Mouse (Mus musculus) embryonic fibroblast, embryonic 13.5 days (primary cell): ENCODE measurements at regions not wholly inside any gene's neighbourhood (a gene's known extent, or its start where the extent isn't known, plus 50 kb on each side); places are given as distances from the start of the nearest gene placed in this dataset.

Experiments used
- H3K27ac ChIP-seq: 2 replicates; pipeline ENCODE4 v1.5.1; 2012; ENCODE audit warnings: low read length, control low read depth, inconsistent platforms; ENCODE audit not compliant: insufficient read depth
- H3K4me1 ChIP-seq: 2 replicates; pipeline ENCODE4 v1.6.1; 2011; ENCODE audit warnings: low read length; ENCODE audit not compliant: control insufficient read depth, insufficient read depth
- H3K4me3 ChIP-seq: 2 replicates; pipeline ENCODE4 v1.5.1; 2011; ENCODE audit warnings: mild to moderate bottlenecking, control low read depth, low read length; ENCODE audit not compliant: insufficient read depth
- CTCF ChIP-seq: IDR thresholded peaks from 2 replicates; pipeline ENCODE4 v1.5.1; 2011; ENCODE audit warnings: mild to moderate bottlenecking, control low read depth, low read length, moderate library complexity, borderline replicate concordance; ENCODE audit not compliant: insufficient read depth
- POLR2A ChIP-seq: IDR thresholded peaks from 2 replicates; pipeline ENCODE4 v1.6.1; 2011; ENCODE audit warnings: low read depth, mild to moderate bottlenecking, control low read depth, low read length, moderate library complexity

- no peaks in the 10 kb centered on the region for H3K4me1 ChIP-seq
- H3K4me3 ChIP-seq, result no peak overlapping the region
- no peak overlapping the region for H3K27ac ChIP-seq
- TF ChIP-seq CTCF (no peak), POLR2A (no peak)
Observed at GRCm38 (mm10) chr9:52853338-52853737, 173.8 kb upstream of the AI593442 start.

- Histone ChIP-seq H3K27ac (no peak overlapping the region), H3K4me3 (no peak overlapping the region), H3K4me1 (no peaks in the 10 kb centered on the region)
- TF ChIP-seq CTCF (no peak), POLR2A (no peak)
Observed at GRCm38 (mm10) chr9:52850552-52850951, 171.0 kb upstream of the AI593442 start.

- no peak overlapping the region for H3K4me3 ChIP-seq
- H3K4me1 ChIP-seq, result no peaks in the 10 kb centered on the region
Observed at GRCm38 (mm10) chr9:52849931-52850330, 170.4 kb upstream of the AI593442 start.

GRCm38 (mm10) chr9:52841105-52841504, 161.5 kb upstream of the AI593442 start:
- H3K4me3 ChIP-seq, result no peak overlapping the region
- no peaks in the 10 kb centered on the region for H3K4me1 ChIP-seq
- TF ChIP-seq CTCF (no peak), POLR2A (no peak)
- no peak overlapping the region for H3K27ac ChIP-seq

More at GRCm38 (mm10) chr9:52849931-52850330, 170.4 kb upstream of the AI593442 start:
- no peak for TF ChIP-seq POLR2A
- no peak overlapping the region for H3K27ac ChIP-seq

GRCm38 (mm10) chr9:52839996-52840395, 160.4 kb upstream of the AI593442 start:
- no peak overlapping the region for H3K4me3 ChIP-seq
- H3K4me1 ChIP-seq, result no peaks in the 10 kb centered on the region
- H3K27ac ChIP-seq, result no peak overlapping the region
- TF ChIP-seq POLR2A, result no peak

- Histone ChIP-seq H3K27ac (no peak overlapping the region), H3K4me1 (no peaks in the 10 kb centered on the region), H3K4me3 (no peak overlapping the region)
- no peak for TF ChIP-seq POLR2A
- TF ChIP-seq CTCF, result no peak
Observed at GRCm38 (mm10) chr9:52836151-52836630, 156.6 kb upstream of the AI593442 start.

- TF ChIP-seq POLR2A (no peak), CTCF (no peak)
- Histone ChIP-seq H3K4me1 (no peaks in the 10 kb centered on the region), H3K27ac (no peak overlapping the region), H3K4me3 (no peak overlapping the region)
Observed at GRCm38 (mm10) chr9:52835481-52836150, 156.0 kb upstream of the AI593442 start.

GRCm38 (mm10) chr9:52826781-52827180, 147.2 kb upstream of the AI593442 start:
- Histone ChIP-seq H3K4me1 (no peaks in the 10 kb centered on the region), H3K27ac (no peak overlapping the region), H3K4me3 (no peak overlapping the region)
- TF ChIP-seq CTCF (no peak), POLR2A (no peak)

GRCm38 (mm10) chr9:52816309-52816708, 136.7 kb upstream of the AI593442 start:
- TF ChIP-seq CTCF (no peak), POLR2A (no peak)
- H3K4me3 ChIP-seq, result no peak overlapping the region
- no peak overlapping the region for H3K27ac ChIP-seq
- H3K4me1 ChIP-seq, result no peaks in the 10 kb centered on the region

- TF ChIP-seq POLR2A, result no peak
- no peak for TF ChIP-seq CTCF
- Histone ChIP-seq H3K4me1 (no peaks in the 10 kb centered on the region), H3K4me3 (no peak overlapping the region), H3K27ac (no peak overlapping the region)
Observed at GRCm38 (mm10) chr9:52802969-52803368, 123.4 kb upstream of the AI593442 start.

- no peaks in the 10 kb centered on the region for H3K4me1 ChIP-seq
- TF ChIP-seq POLR2A (no peak), CTCF (no peak)
- H3K4me3 ChIP-seq, result no peak overlapping the region
- H3K27ac ChIP-seq, result no peak overlapping the region
Observed at GRCm38 (mm10) chr9:52801801-52802200, 122.2 kb upstream of the AI593442 start.
